Mouse (Mus musculus): ENCODE data around the gene Aldh3a1. TPM values are rescaled to one million over a fixed set of nuclear protein-coding genes. Genes with fewer than 3 reads are reported as not detected.
A peak's percentile ranks its signal among the peaks of the same experiment; 100 is the strongest.
"Not testable (repeated sequence)": the region's sequence is repeated elsewhere in the genome, so short reads cannot be mapped to it uniquely, and the experiment has no call there.

Aldh3a1 gene
- total RNA-seq (2021), result 1 to 10 TPM in 1 of 2 experiments, under 1 TPM in 1; 0.91 to 3.3 TPM

- no peak for DNase-seq (ENCODE audit: low spot score in 2 of 2)
- intact Hi-C loops (cut with DNase I), result no loop called here
Measured at GRCm38 (mm10) chr11:61207487-61208246, at the start of gene Aldh3a1. Gene Aldh3a1, plus strand, starts transcription at chr11:61207537.

GRCm38 (mm10) chr11:61158141-61158540 lies 49.2 kb upstream of the Aldh3a1 start:
- intact Hi-C loops (cut with DNase I), result no loop called here
- DNase-seq (ENCODE audit: low spot score in 2 of 2), result no peak

GRCm38 (mm10) chr11:61159796-61160732 lies 47.3 kb upstream of the Aldh3a1 start:
- intact Hi-C loops (cut with DNase I), result no loop called here
- no peak for DNase-seq (ENCODE audit: low spot score in 2 of 2)

- no peak for DNase-seq (ENCODE audit: low spot score in 2 of 2)
- intact Hi-C loops (cut with DNase I), result no loop called here
Measured at GRCm38 (mm10) chr11:61161121-61161520, 46.2 kb upstream of the Aldh3a1 start.

- intact Hi-C loops (cut with DNase I), result no loop called here
- no peak for DNase-seq (ENCODE audit: low spot score in 2 of 2)
Measured at GRCm38 (mm10) chr11:61162776-61163175, 44.6 kb upstream of the Aldh3a1 start.

- DNase-seq (ENCODE audit: low spot score in 2 of 2), result no peak
- intact Hi-C loops (cut with DNase I), result no loop called here
Measured at GRCm38 (mm10) chr11:61163341-61163740, 44.0 kb upstream of the Aldh3a1 start.

- intact Hi-C loops (cut with DNase I), result no loop called here
- no peak for DNase-seq (ENCODE audit: low spot score in 2 of 2)
Measured at GRCm38 (mm10) chr11:61164366-61164765, 43.0 kb upstream of the Aldh3a1 start.

- DNase-seq (ENCODE audit: low spot score in 2 of 2), result no peak
- intact Hi-C loops (cut with DNase I), result no loop called here
Measured at GRCm38 (mm10) chr11:61164881-61165280, 42.5 kb upstream of the Aldh3a1 start.

- intact Hi-C loops (cut with DNase I), result loop anchor here (10.0 kb wide), 1 partner anchor 335 kb away; the partner anchor contains the start of gene B9d1
- DNase-seq (ENCODE audit: low spot score in 2 of 2), result no peak
Measured at GRCm38 (mm10) chr11:61170184-61170583, 37.2 kb upstream of the Aldh3a1 start.

GRCm38 (mm10) chr11:61173477-61173876 lies 33.9 kb upstream of the Aldh3a1 start:
- intact Hi-C loops (cut with DNase I), result loop anchor here (10.0 kb wide), 1 partner anchor 331 kb away; the partner anchor contains the start of gene B9d1
- not testable (repeated sequence) for DNase-seq (ENCODE audit: low spot score in 2 of 2)

GRCm38 (mm10) chr11:61174291-61174820 lies 33.0 kb upstream of the Aldh3a1 start:
- intact Hi-C loops (cut with DNase I), result loop anchor here (10.0 kb wide), 1 partner anchor 330 kb away; the partner anchor contains the start of gene B9d1
- DNase-seq (ENCODE audit: low spot score in 2 of 2), result peak in 1 of 2 experiments; percentile 40

- intact Hi-C loops (cut with DNase I), result loop anchor here (10.0 kb wide), 1 partner anchor 330 kb away; the partner anchor contains the start of gene B9d1
Measured at GRCm38 (mm10) chr11:61174821-61175658, 32.3 kb upstream of the Aldh3a1 start, which contains the start of gene Usp22. Gene Usp22, minus strand, starts transcription at chr11:61175055.

GRCm38 (mm10) chr11:61175778-61176177 lies 31.6 kb upstream of the Aldh3a1 start:
- intact Hi-C loops (cut with DNase I), result loop anchor here (10.0 kb wide), 1 partner anchor 329 kb away; the partner anchor contains the start of gene B9d1
- no peak for DNase-seq (ENCODE audit: low spot score in 2 of 2)

More at GRCm38 (mm10) chr11:61174821-61175658, 32.3 kb upstream of the Aldh3a1 start, which contains the start of gene Usp22:
- peak; percentile 100 for DNase-seq (ENCODE audit: low spot score in 2 of 2)

- intact Hi-C loops (cut with DNase I), result loop anchor here (10.0 kb wide), 1 partner anchor 328 kb away; the partner anchor contains the start of gene B9d1
- DNase-seq (ENCODE audit: low spot score in 2 of 2), result no peak
Measured at GRCm38 (mm10) chr11:61176321-61176720, 31.0 kb upstream of the Aldh3a1 start.

- no peak for DNase-seq (ENCODE audit: low spot score in 2 of 2)
- intact Hi-C loops (cut with DNase I), result no loop called here
Measured at GRCm38 (mm10) chr11:61180361-61180760, 27.0 kb upstream of the Aldh3a1 start.

GRCm38 (mm10) chr11:61181624-61182023 lies 25.7 kb upstream of the Aldh3a1 start:
- intact Hi-C loops (cut with DNase I), result no loop called here
- DNase-seq (ENCODE audit: low spot score in 2 of 2), result no peak

- intact Hi-C loops (cut with DNase I), result no loop called here
- no peak for DNase-seq (ENCODE audit: low spot score in 2 of 2)
Measured at GRCm38 (mm10) chr11:61183820-61184219, 23.5 kb upstream of the Aldh3a1 start.

GRCm38 (mm10) chr11:61190776-61191175 lies 16.6 kb upstream of the Aldh3a1 start:
- intact Hi-C loops (cut with DNase I), result loop anchor here (5.0 kb wide), 3 partner anchors 42 to 197 kb away; partner anchors contain the start of gene Slc47a2
- no peak for DNase-seq (ENCODE audit: low spot score in 2 of 2)
